10 mouse cellular contexts compared by ENCODE assay signal in genomic region chr10:95146491-95146890, GRCm38 (mm10).
DNase-seq lines count a peak whose midpoint lies in the region; ATAC-seq and TF ChIP-seq lines count a peak whose summit lies in the region.
"Had no signal": no experiment of that assay in that cellular context is flagged by ENCODE, and none has a peak within 500 bp of the region (broad histone marks: within the 10 kb centered on the region; RNA-seq: fewer than 3 reads in every experiment).

No protein-coding gene starts in this region.

- peaks cover 27% of the 10 kb centered on the region for H3K4me1 ChIP-seq in hindbrain, embryonic 16.5 days (ENCODE audit: control insufficient read depth, insufficient read depth, low read depth, low read length)
- peaks cover 20% of the 10 kb centered on the region for H3K4me1 ChIP-seq in hindbrain, postnatal 0 days (ENCODE audit: insufficient read depth, low read length)
- H3K4me1 ChIP-seq in heart, embryonic 12.5 days (replicated peaks): peaks cover 52% of the 10 kb centered on the region
- H3K4me1 ChIP-seq in liver, postnatal 0 days (ENCODE audit: insufficient read depth): peaks cover 34% of the 10 kb centered on the region

- WGBS in hindbrain, embryonic 16.5 days: 52% methylated on average over 5 of the region's 5 CpGs
- 42% methylated on average over 5 of the region's 5 CpGs for WGBS in hindbrain, postnatal 0 days
- WGBS in heart, embryonic 12.5 days: 57% methylated on average over 5 of the region's 5 CpGs
- WGBS in liver, postnatal 0 days (ENCODE audit: insufficient replicate concordance): 36% methylated on average over 5 of the region's 5 CpGs

- no peaks in the 10 kb centered on the region for H3K36me3 ChIP-seq in hindbrain, embryonic 16.5 days (ENCODE audit: control insufficient read depth, insufficient read depth, low read length)
- H3K36me3 ChIP-seq in hindbrain, postnatal 0 days (ENCODE audit: insufficient read depth, low read length): no peaks in the 10 kb centered on the region
- no peaks in the 10 kb centered on the region for H3K36me3 ChIP-seq in heart, embryonic 12.5 days
- no peaks in the 10 kb centered on the region for H3K36me3 ChIP-seq in liver, postnatal 0 days (replicated peaks; ENCODE audit: insufficient read depth, low read length)
- H3K36me3 ChIP-seq: embryonic facial prominence, embryonic 12.5 days; liver, embryonic 15.5 days had no signal

- H3K4me2 ChIP-seq in hindbrain, embryonic 16.5 days (ENCODE audit: low read length): no peak overlapping the region
- no peak overlapping the region for H3K4me2 ChIP-seq in hindbrain, postnatal 0 days (ENCODE audit: low read depth, low read length)
- H3K4me2 ChIP-seq in heart, embryonic 12.5 days: no peak overlapping the region
- no peak overlapping the region for H3K4me2 ChIP-seq in liver, postnatal 0 days (ENCODE audit: low read depth, low read length)
- H3K4me2 ChIP-seq: embryonic facial prominence, embryonic 12.5 days; liver, embryonic 15.5 days had no signal

- H3K27ac ChIP-seq in hindbrain, embryonic 16.5 days (ENCODE audit: low read depth, low read length): 0 out of 2 replicates have a peak overlapping the region, but pooled peaks have one; percentile 36
- H3K27ac ChIP-seq in hindbrain, postnatal 0 days: no peak overlapping the region
- H3K27ac ChIP-seq in heart, embryonic 12.5 days (ENCODE audit: poor library complexity, severe bottlenecking): peak overlapping the region; percentile 13; the same call in 1 of the 2 replicates
- 0 out of 2 replicates have a peak overlapping the region, but pooled peaks have one; percentile 26 for H3K27ac ChIP-seq in liver, postnatal 0 days (ENCODE audit: low read depth)
- H3K27ac ChIP-seq: embryonic facial prominence, embryonic 12.5 days; liver, embryonic 15.5 days had no signal

- H3K9me3 ChIP-seq in hindbrain, embryonic 16.5 days (ENCODE audit: control insufficient read depth, low read length): no peaks in the 10 kb centered on the region
- H3K9me3 ChIP-seq in hindbrain, postnatal 0 days (ENCODE audit: low read length): no peaks in the 10 kb centered on the region
- no peaks in the 10 kb centered on the region for H3K9me3 ChIP-seq in heart, embryonic 12.5 days (replicated peaks)
- H3K9me3 ChIP-seq in liver, postnatal 0 days (ENCODE audit: low read length): no peaks in the 10 kb centered on the region
- H3K9me3 ChIP-seq: embryonic facial prominence, embryonic 12.5 days; liver, embryonic 15.5 days had no signal

- DNase-seq in hindbrain, postnatal 0 days (ENCODE audit: low spot score): no peak
- DNase-seq in ZHBTc4 (ENCODE audit: low read depth, low spot score): peak; percentile 10
- peak; percentile 57 for DNase-seq in liver, postnatal 0 days
- DNase-seq in testis, postnatal 14 days (ENCODE audit: low spot score): peak; percentile 39
- no peak for DNase-seq in layer of hippocampus, postnatal 36 days

- H3K9ac ChIP-seq in hindbrain, embryonic 16.5 days (ENCODE audit: low read depth, low read length): no peak overlapping the region
- H3K9ac ChIP-seq in hindbrain, postnatal 0 days (replicated peaks; ENCODE audit: low read length): no peak overlapping the region
- H3K9ac ChIP-seq in heart, embryonic 12.5 days: no peak overlapping the region
- no peak overlapping the region for H3K9ac ChIP-seq in liver, postnatal 0 days (replicated peaks)
- H3K9ac ChIP-seq: embryonic facial prominence, embryonic 12.5 days; liver, embryonic 15.5 days had no signal

- H3K27me3 ChIP-seq in hindbrain, embryonic 16.5 days (replicated peaks; ENCODE audit: control insufficient read depth, insufficient read depth, low read length): no peaks in the 10 kb centered on the region
- no peaks in the 10 kb centered on the region for H3K27me3 ChIP-seq in hindbrain, postnatal 0 days (ENCODE audit: insufficient read depth, low read length)
- H3K27me3 ChIP-seq in heart, embryonic 12.5 days (replicated peaks): no peaks in the 10 kb centered on the region
- no peaks in the 10 kb centered on the region for H3K27me3 ChIP-seq in liver, postnatal 0 days (ENCODE audit: insufficient read depth, low read length)
- H3K27me3 ChIP-seq: embryonic facial prominence, embryonic 12.5 days; liver, embryonic 15.5 days had no signal

- no peak for ATAC-seq in hindbrain, embryonic 16.5 days
- no peak for ATAC-seq in hindbrain, postnatal 0 days
- ATAC-seq in heart, embryonic 12.5 days (ENCODE audit: insufficient number of reproducible peaks, low FRiP score): no peak
- peak; percentile 44; the same call in 1 of the 2 replicates for ATAC-seq in liver, postnatal 0 days
- no peak for ATAC-seq in erythroblast, adult 5-6 weeks (replicated peaks; ENCODE audit: low FRiP score, poor library complexity, severe bottlenecking)

- TF ChIP-seq EP300 in liver, postnatal 0 days (IDR thresholded peaks at IDR 0.05; ENCODE audit: low read depth): no peak

- TF ChIP-seq CTCF in hindbrain, postnatal 0 days (IDR thresholded peaks at IDR 0.05; ENCODE audit: low read depth): no peak
- no peak for TF ChIP-seq CTCF in liver, postnatal 0 days (IDR thresholded peaks at IDR 0.05; ENCODE audit: low read depth)

- H3K4me3 ChIP-seq in hindbrain, embryonic 16.5 days (ENCODE audit: low read length): no peak overlapping the region
- no peak overlapping the region for H3K4me3 ChIP-seq in hindbrain, postnatal 0 days (ENCODE audit: low read length)
- no peak overlapping the region for H3K4me3 ChIP-seq in heart, embryonic 12.5 days
- no peak overlapping the region for H3K4me3 ChIP-seq in liver, postnatal 0 days (ENCODE audit: low read depth, low read length)
- H3K4me3 ChIP-seq: embryonic facial prominence, embryonic 12.5 days; liver, embryonic 15.5 days had no signal

Comparison
In these comparisons a context has a peak if more than half of its experiments do, and no peak if none do; other contexts are left out.
1. DNase-seq: peak in ZHBTc4 (single experiment), liver, postnatal 0 days (single experiment) and testis, postnatal 14 days (single experiment); none in hindbrain, postnatal 0 days (single experiment) and layer of hippocampus, postnatal 36 days (0 of 2).